Mouse (Mus musculus) MEL (cell line): ENCODE data around the gene Gstp2. TPM values are rescaled to one million over a fixed set of nuclear protein-coding genes. Genes with fewer than 3 reads are reported as not detected.

Experiments used
- DNase-seq: peaks from one replicate; pipeline ENCODE4 v3.0.0; 2011; ENCODE audit warnings: low read depth, low spot score
- H3K27ac ChIP-seq: 2 replicates; pipeline ENCODE4 v1.5.1; 2012; ENCODE audit warnings: low read depth, mild to moderate bottlenecking, control low read depth, low read length, moderate library complexity; ENCODE audit not compliant: control insufficient read depth
- H3K27me3 ChIP-seq, 2 experiments: fragments of 150-350 bp in 1 of 2; sonication (generic) in 1 of 2; 2 replicates each; pipeline ENCODE4 v1.6.1; 2012; ENCODE audit warnings: low read length in 2 of 2, mild to moderate bottlenecking in 2 of 2, improper control_type of control experiment in 1 of 2, moderate library complexity in 1 of 2; ENCODE audit not compliant: insufficient read depth in 2 of 2, control insufficient read depth in 1 of 2
- H3K36me3 ChIP-seq, 2 experiments: 2 replicates each; pipeline ENCODE4 v1.6.1; 2012 to 2014; ENCODE audit warnings: low read length in 2 of 2, improper control_type of control experiment in 1 of 2, inconsistent platforms in 1 of 2, mild to moderate bottlenecking in 1 of 2; ENCODE audit not compliant: insufficient read depth in 2 of 2, control insufficient read depth in 1 of 2
- H3K4me1 ChIP-seq, 2 experiments: fragments of 150-350 bp in 1 of 2; sonication (generic) in 1 of 2; 2 replicates each; pipeline ENCODE4 v1.6.1; 2012; ENCODE audit warnings: low read length in 2 of 2, improper control_type of control experiment in 1 of 2, mild to moderate bottlenecking in 1 of 2; ENCODE audit not compliant: insufficient read depth in 2 of 2, control insufficient read depth in 1 of 2
- H3K4me3 ChIP-seq, 2 experiments: fragments of 150-350 bp in 1 of 2; sonication (generic) in 1 of 2; 2 replicates each; pipeline ENCODE4 v1.5.1; 2012; ENCODE audit warnings: low read depth in 2 of 2, low read length in 2 of 2, mild to moderate bottlenecking in 2 of 2, moderate library complexity in 2 of 2, control low read depth in 1 of 2, improper control_type of control experiment in 1 of 2; ENCODE audit not compliant: control insufficient read depth in 1 of 2, insufficient read depth in 1 of 2
- H3K79me2 ChIP-seq: 2 replicates; pipeline ENCODE4 v1.6.1; 2012; ENCODE audit warnings: mild to moderate bottlenecking, low read length, moderate library complexity; ENCODE audit not compliant: control insufficient read depth, poor library complexity, insufficient read depth
- H3K9ac ChIP-seq: 2 replicates; pipeline ENCODE4 v1.6.1; 2012; ENCODE audit warnings: low read depth, mild to moderate bottlenecking, control low read depth, low read length, moderate library complexity; ENCODE audit not compliant: control insufficient read depth, poor library complexity, severe bottlenecking
- H3K9me3 ChIP-seq: fragments of 150-350 bp; sonication (generic); replicated peaks from 2 replicates; pipeline ENCODE4 v1.6.1; 2012; ENCODE audit warnings: mild to moderate bottlenecking, low read length, improper control_type of control experiment, moderate library complexity; ENCODE audit not compliant: insufficient read depth
- CHD1 ChIP-seq: IDR thresholded peaks from 2 replicates; pipeline ENCODE4 v1.6.1; 2012; ENCODE audit warnings: low read depth, mild to moderate bottlenecking, inconsistent platforms, low read length, improper control_type of control experiment
- E2F4 ChIP-seq: IDR thresholded peaks from 2 replicates; pipeline ENCODE4 v1.6.1; 2011; ENCODE audit warnings: low read depth, low read length, improper control_type of control experiment, borderline replicate concordance
- GABPA ChIP-seq: IDR thresholded peaks from 2 replicates; pipeline ENCODE4 v1.6.1; 2012; ENCODE audit warnings: low read depth, mild to moderate bottlenecking, inconsistent platforms, low read length, improper control_type of control experiment, moderate library complexity
- HCFC1 ChIP-seq: IDR thresholded peaks from 2 replicates; pipeline ENCODE4 v1.6.1; 2012; ENCODE audit warnings: low read depth, mild to moderate bottlenecking, inconsistent platforms, low read length, improper control_type of control experiment, moderate library complexity
- JUND ChIP-seq: IDR thresholded peaks from 2 replicates; pipeline ENCODE4 v1.6.1; 2011; ENCODE audit warnings: low read depth, mild to moderate bottlenecking, improper control_type of control experiment, low read length
- KAT2A ChIP-seq: conservative IDR thresholded peaks from 2 replicates; pipeline ENCODE4 v1.6.1; 2012; ENCODE audit warnings: low read depth, low read length, improper control_type of control experiment, inconsistent platforms
- MAFK ChIP-seq: IDR thresholded peaks from 2 replicates; pipeline ENCODE4 v1.6.1; 2011; ENCODE audit warnings: low read depth, mild to moderate bottlenecking, low read length, improper control_type of control experiment, borderline replicate concordance
- MAZ ChIP-seq: IDR thresholded peaks from 2 replicates; pipeline ENCODE4 v1.6.1; 2012; ENCODE audit warnings: low read depth, mild to moderate bottlenecking, inconsistent platforms, low read length, improper control_type of control experiment
- MEF2A ChIP-seq: IDR thresholded peaks from 2 replicates; pipeline ENCODE4 v1.6.1; 2014; ENCODE audit warnings: low read depth, mild to moderate bottlenecking, inconsistent platforms, low read length, improper control_type of control experiment; ENCODE audit not compliant: poor library complexity, insufficient replicate concordance, severe bottlenecking; ENCODE audit errors: extremely low read depth
- MXI1 ChIP-seq: IDR thresholded peaks from 2 replicates; pipeline ENCODE4 v1.6.1; 2011; ENCODE audit warnings: mild to moderate bottlenecking, low read depth, low read length, improper control_type of control experiment
- MYB ChIP-seq: IDR thresholded peaks from 2 replicates; pipeline ENCODE4 v1.6.1; 2011; ENCODE audit warnings: mild to moderate bottlenecking, low read depth, low read length, improper control_type of control experiment
- NELFE ChIP-seq: IDR thresholded peaks from 2 replicates; pipeline ENCODE4 v1.6.1; 2011; ENCODE audit warnings: low read depth, low read length, improper control_type of control experiment
- POLR2AphosphoS5 ChIP-seq: IDR thresholded peaks from 2 replicates; pipeline ENCODE4 v1.6.1; 2012; ENCODE audit warnings: low read depth, borderline replicate concordance, mild to moderate bottlenecking, inconsistent platforms, low read length, moderate library complexity, mixed read lengths
- SMC3 ChIP-seq: IDR thresholded peaks from 2 replicates; pipeline ENCODE4 v1.6.1; 2011; ENCODE audit warnings: low read depth, low read length, improper control_type of control experiment
- TAL1 ChIP-seq: IDR thresholded peaks from 2 replicates; pipeline ENCODE4 v1.6.1; 2012; ENCODE audit warnings: mild to moderate bottlenecking, inconsistent platforms, low read length, moderate library complexity, mixed read lengths
- TCF12 ChIP-seq: IDR thresholded peaks from 2 replicates; pipeline ENCODE4 v1.6.1; 2014; ENCODE audit warnings: low read depth, mild to moderate bottlenecking, inconsistent platforms, low read length, improper control_type of control experiment, moderate library complexity
- USF1 ChIP-seq: IDR thresholded peaks from 2 replicates; pipeline ENCODE4 v1.6.1; 2014; ENCODE audit warnings: low read depth, mild to moderate bottlenecking, inconsistent platforms, low read length, improper control_type of control experiment, moderate library complexity
- USF2 ChIP-seq, 2 experiments: IDR thresholded peaks; 2 replicates each; pipeline ENCODE4 v1.6.1; 2011 to 2012; ENCODE audit warnings: improper control_type of control experiment in 2 of 2, low read length in 2 of 2, borderline replicate concordance in 1 of 2, inconsistent platforms in 1 of 2, low read depth in 1 of 2, mild to moderate bottlenecking in 1 of 2; ENCODE audit not compliant: insufficient read depth in 1 of 2
- ZC3H11A ChIP-seq: IDR thresholded peaks from 2 replicates; pipeline ENCODE4 v1.6.1; 2012; ENCODE audit warnings: low read depth, mild to moderate bottlenecking, inconsistent platforms, low read length, improper control_type of control experiment
- ZKSCAN1 ChIP-seq: IDR thresholded peaks from 2 replicates; pipeline ENCODE4 v1.6.1; 2012; ENCODE audit warnings: low read depth, mild to moderate bottlenecking, inconsistent platforms, low read length, improper control_type of control experiment, moderate library complexity
- polyA plus RNA-seq, 2 experiments: library from polyadenylated mRNA; stranded (reverse) in 1 of 2; unstranded in 1 of 2; fragments of >175 nt in 1 of 2; fragments of >200 nt in 1 of 2; gene quantifications; 2 replicates each; pipeline versions ENCODE4 v1.2.1 to v1.2.4; 2012; ENCODE audit warnings: low replicate concordance in 2 of 2, low read depth in 1 of 2; ENCODE audit not compliant: insufficient read length in 2 of 2, insufficient read depth in 1 of 2, missing spikeins in 1 of 2
- total RNA-seq: library from RNA; depleted of rRNA; stranded (reverse); fragments of 300-350 nt; gene quantifications from 2 replicates; pipeline ENCODE4 v1.2.3, GENCODE M21; 2012

Gstp2 gene
- total and polyA plus RNA-seq, 3 experiments = 0.65 to 7.4 TPM; not detected in 1

- TF ChIP-seq SMC3 = no peak
- TF ChIP-seq E2F4 = no peak
- TF ChIP-seq ZKSCAN1 = no peak
- no peak for TF ChIP-seq KAT2A
- Histone ChIP-seq H3K9me3 (no peaks in the 10 kb centered on the region), H3K36me3 (peaks cover 0 to 19% of the 10 kb centered on the region in 2 experiments; a peak in 2 of 4 replicates), H3K9ac (no peak overlapping the region), H3K4me1 (peaks cover 0 to 18% of the 10 kb centered on the region in 2 experiments; a peak in 3 of 4 replicates), H3K27me3 (no peaks in the 10 kb centered on the region), H3K27ac (no peak overlapping the region), H3K79me2 (peaks cover 2% of the 10 kb centered on the region; the same call in 1 of the 2 replicates), H3K4me3 (no peak overlapping the region)
- no peak for DNase-seq
These were observed 48.5 kb upstream of the Gstp2 start for GRCm38 (mm10) chr19:4094348-4094747.

- TF ChIP-seq CHD1 (no peak), USF2 (IDR thresholded peaks at IDR 0.05; ENCODE audit: borderline replicate concordance in 1 of 2, insufficient read depth in 1 of 2, low read depth in 1 of 2, low read length in 2 of 2) (no peak), JUND (no peak), NELFE (no peak), MXI1 (no peak), HCFC1 (no peak), MEF2A (no peak), POLR2AphosphoS5 (no peak), TAL1 (no peak), GABPA (no peak), USF1 (no peak), MYB (no peak), MAFK (no peak), ZC3H11A (no peak), SMC3 (no peak), TCF12 (no peak), MAZ (no peak)
- TF ChIP-seq, all 39 proteins: peak for 0
- H3K9me3 ChIP-seq = no peaks in the 10 kb centered on the region
- no peaks in the 10 kb centered on the region for H3K27me3 ChIP-seq
- DNase-seq = no peak
- peaks cover 2% of the 10 kb centered on the region; the same call in 1 of the 2 replicates for H3K79me2 ChIP-seq
- H3K4me3 ChIP-seq = no peak overlapping the region
- no peak overlapping the region for H3K9ac ChIP-seq
- H3K27ac ChIP-seq = no peak overlapping the region
- H3K36me3 ChIP-seq = peaks cover 0 to 19% of the 10 kb centered on the region in 2 experiments; a peak in 2 of 4 replicates
- H3K4me1 ChIP-seq = peaks cover 0 to 15% of the 10 kb centered on the region in 2 experiments; a peak in 3 of 4 replicates
These were observed 47.9 kb upstream of the Gstp2 start for GRCm38 (mm10) chr19:4093772-4094171.
